Mouse (Mus musculus) kidney, embryonic 14.5 days (tissue): Measurements from ENCODE around the gene Serpinb3d. TPM values are rescaled to one million over a fixed set of nuclear protein-coding genes. Genes with fewer than 3 reads are reported as not detected.
"Not testable (repeated sequence)": the region's sequence is repeated elsewhere in the genome, so short reads cannot be mapped to it uniquely, and the experiment has no call there.

Experiments used
- ATAC-seq: fragments of 200-750 bp; cut with Nextera tagmentation; 2 replicates; pipeline ENCODE4 v1.8.0; 2017; ENCODE audit warnings: moderate number of reproducible peaks, mild to moderate bottlenecking, moderate TSS enrichment, moderate library complexity; ENCODE audit not compliant: low FRiP score, low TSS enrichment
- H3K27ac ChIP-seq: fragments of 300-500 bp; sonication (generic); 2 replicates; pipeline ENCODE4 v1.5.1; 2014; ENCODE audit warnings: low read depth, mild to moderate bottlenecking, low read length, moderate library complexity, mixed read lengths
- H3K27me3 ChIP-seq: fragments of 300-500 bp; sonication (generic); 2 replicates; pipeline ENCODE4 v1.6.1; 2014; ENCODE audit warnings: mild to moderate bottlenecking, low read length; ENCODE audit not compliant: control insufficient read depth, insufficient read depth
- H3K36me3 ChIP-seq: fragments of 300-500 bp; sonication (generic); 2 replicates; pipeline ENCODE4 v1.6.1; 2014; ENCODE audit warnings: low read length, mixed read lengths; ENCODE audit not compliant: control insufficient read depth, insufficient read depth
- H3K4me1 ChIP-seq: fragments of 300-500 bp; sonication (generic); 2 replicates; pipeline ENCODE4 v1.6.1; 2014; ENCODE audit warnings: low read length, mixed read lengths; ENCODE audit not compliant: control insufficient read depth, insufficient read depth
- H3K4me2 ChIP-seq: fragments of 300-500 bp; sonication (generic); replicated peaks from 2 replicates; pipeline ENCODE4 v1.6.1; 2014; ENCODE audit warnings: low read depth, mild to moderate bottlenecking, low read length
- H3K4me3 ChIP-seq: fragments of 300-500 bp; sonication (generic); 2 replicates; pipeline ENCODE4 v1.5.1; 2014; ENCODE audit warnings: mild to moderate bottlenecking, low read length
- H3K9ac ChIP-seq: fragments of 300-500 bp; sonication (generic); 2 replicates; pipeline ENCODE4 v1.6.1; 2014; ENCODE audit warnings: low read depth, mild to moderate bottlenecking, low read length, moderate library complexity
- H3K9me3 ChIP-seq: fragments of 300-500 bp; sonication (generic); 2 replicates; pipeline ENCODE4 v1.6.1; 2016; ENCODE audit warnings: low read length; ENCODE audit not compliant: control insufficient read depth
- WGBS: fragments of 180-500 bp; shearing (Covaris S2); extraction: QIAGEN DNeasy Blood & Tissue Kit; methylation state at CpG from one replicate; pipeline ENCODE4 v1.1.7; 2014; 5-methylcytosine and 5-hydroxymethylcytosine counted together
- polyA plus RNA-seq: library from polyadenylated mRNA; unstranded; fragments of >200 nt; fragmentation: Nextera tagmentation; extraction: Ambion mirVana; gene quantifications from 2 replicates; pipeline ENCODE4 v1.2.1, GENCODE M21; 2014

Gene Serpinb3d
- polyA plus RNA-seq, result not detected in 2 replicates

- Histone ChIP-seq H3K4me1 (no peaks in the 10 kb centered on the region), H3K4me3 (no peak within 1 kb of the TSS), H3K9ac (no peak within 1 kb of the TSS), H3K27ac (no peak within 1 kb of the TSS), H3K36me3 (no peaks in the 10 kb centered on the region), H3K4me2 (no peak within 1 kb of the TSS), H3K9me3 (no peaks in the 10 kb centered on the region), H3K27me3 (no peaks in the 10 kb centered on the region)
- no peak for ATAC-seq
Measured at GRCm38 (mm10) chr1:107083406-107083805, at the start of gene Serpinb3d. Gene Serpinb3d (minus strand): TSS chr1:107083506.

GRCm38 (mm10) chr1:107127453-107127852 is 44.1 kb upstream of the Serpinb3d start:
- ATAC-seq, H3K4me2 ChIP-seq, H3K27ac ChIP-seq, H3K36me3 ChIP-seq, H3K27me3 ChIP-seq, H3K4me1 ChIP-seq, H3K9me3 ChIP-seq, H3K9ac ChIP-seq, H3K4me3 ChIP-seq: not testable (repeated sequence)

- Histone ChIP-seq H3K9me3 (no peaks in the 10 kb centered on the region), H3K4me2 (no peak overlapping the region), H3K4me3 (no peak overlapping the region), H3K4me1 (no peaks in the 10 kb centered on the region), H3K27me3 (no peaks in the 10 kb centered on the region), H3K27ac (no peak overlapping the region), H3K9ac (no peak overlapping the region), H3K36me3 (no peaks in the 10 kb centered on the region)
- no peak for ATAC-seq
- WGBS, result 93% methylated on average over 2 of the region's 2 CpGs
Measured at GRCm38 (mm10) chr1:107098417-107098816, 15.1 kb upstream of the Serpinb3d start.

GRCm38 (mm10) chr1:107052203-107052602 is 31.1 kb downstream of the Serpinb3d start, which contains the start of gene Serpinb3a:
Gene Serpinb3a (minus strand): TSS chr1:107052303.
- H3K4me1 ChIP-seq, result no peaks in the 10 kb centered on the region
- no peak within 1 kb of the TSS for H3K4me3 ChIP-seq
- ATAC-seq, result no peak
- no peaks in the 10 kb centered on the region for H3K9me3 ChIP-seq
- H3K27ac ChIP-seq, result no peak within 1 kb of the TSS
- no peaks in the 10 kb centered on the region for H3K36me3 ChIP-seq
- no peak within 1 kb of the TSS for H3K4me2 ChIP-seq
- 83% methylated on average over 1 of the region's 1 CpGs for WGBS
- H3K27me3 ChIP-seq, result no peaks in the 10 kb centered on the region
- H3K9ac ChIP-seq, result no peak within 1 kb of the TSS

GRCm38 (mm10) chr1:107034236-107034635 is 49.1 kb downstream of the Serpinb3d start:
- ATAC-seq, H3K4me2 ChIP-seq, H3K9ac ChIP-seq, H3K4me3 ChIP-seq, H3K36me3 ChIP-seq, H3K27ac ChIP-seq, H3K9me3 ChIP-seq, H3K4me1 ChIP-seq, H3K27me3 ChIP-seq: not testable (repeated sequence)
- WGBS, result 90% methylated on average over 3 of the region's 3 CpGs

Other genes with a start within 250 kb of the Serpinb3d start
- 0.21 TPM in 1 of 2 replicates, not detected in the other for gene Serpinb5, start 222.3 kb downstream of the Serpinb3d start, polyA plus RNA-seq
- not detected in 2 replicates for gene Serpinb12, start 149.1 kb downstream of the Serpinb3d start, polyA plus RNA-seq
- gene Serpinb13, start 102.5 kb downstream of the Serpinb3d start, polyA plus RNA-seq, result not detected in 2 replicates
- not detected in 2 replicates for gene Serpinb3a, start 31.2 kb downstream of the Serpinb3d start, polyA plus RNA-seq
- not detected in 2 replicates for gene Serpinb3b, start 194.9 kb upstream of the Serpinb3d start, polyA plus RNA-seq
- gene Serpinb3c, start 194.9 kb upstream of the Serpinb3d start, polyA plus RNA-seq, result not detected in 2 replicates